ENCODE assay signal across 21 mouse cellular contexts in the genomic region with DNA sequence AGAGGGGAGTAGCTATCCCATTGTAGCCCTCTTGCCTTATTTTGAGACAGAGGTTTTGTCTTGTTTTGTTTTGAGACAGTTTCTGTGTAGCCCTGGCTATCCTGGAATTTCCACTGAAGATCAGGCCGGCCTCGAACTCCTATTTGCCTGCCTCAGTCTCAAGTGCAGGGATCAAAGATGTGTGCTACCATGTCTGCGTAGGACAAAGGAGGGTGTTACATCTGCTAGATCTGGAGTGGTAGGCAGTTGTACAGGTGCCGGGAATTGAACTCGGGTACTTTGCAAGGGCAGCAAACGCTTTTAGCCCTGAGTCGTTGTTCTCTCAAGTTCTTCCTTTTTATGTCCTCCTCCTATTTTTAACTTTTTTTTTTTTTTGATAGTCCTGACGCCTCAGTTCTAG. TPM values are rescaled to one million over a fixed set of nuclear protein-coding genes. Genes with fewer than 3 reads are reported as not detected.
DNase-seq lines count a peak whose midpoint lies in the region; ATAC-seq and TF ChIP-seq lines count a peak whose summit lies in the region.
"Had no signal": no experiment of that assay in that cellular context is flagged by ENCODE, and none has a peak within 500 bp of the region (broad histone marks: within the 10 kb centered on the region; RNA-seq: fewer than 3 reads in every experiment).

No protein-coding gene starts in this region.

- no peaks in the 10 kb centered on the region for H3K9me3 ChIP-seq in liver, embryonic 12.5 days (replicated peaks)
- H3K9me3 ChIP-seq in liver, postnatal 0 days (ENCODE audit: low read length), result no peaks in the 10 kb centered on the region
- H3K9me3 ChIP-seq: embryonic facial prominence, embryonic 10.5 days; embryonic facial prominence, embryonic 12.5 days; forebrain, embryonic 13.5 days; forebrain, embryonic 15.5 days had no signal

- H3K4me1 ChIP-seq in liver, adult 2 months (ENCODE audit: control insufficient read depth, insufficient read depth, low read length), result peaks cover 42% of the 10 kb centered on the region
- H3K4me1 ChIP-seq in liver, embryonic 12.5 days, result peaks cover 17% of the 10 kb centered on the region
- H3K4me1 ChIP-seq in liver, postnatal 0 days (ENCODE audit: insufficient read depth), result peaks cover 24% of the 10 kb centered on the region
- H3K4me1 ChIP-seq in brown adipose tissue, adult 24 weeks (ENCODE audit: control insufficient read depth, insufficient read depth, insufficient read length, low read length), result peaks cover 14% of the 10 kb centered on the region
- H3K4me1 ChIP-seq: forebrain, embryonic 15.5 days had no signal

- WGBS in liver, adult 2 months, result 89% methylated on average over 8 of the region's 8 CpGs
- WGBS in liver, embryonic 12.5 days (ENCODE audit: insufficient replicate concordance), result 79% methylated on average over 8 of the region's 8 CpGs
- 73% methylated on average over 8 of the region's 8 CpGs for WGBS in liver, postnatal 0 days (ENCODE audit: insufficient replicate concordance)

- H3K4me2 ChIP-seq in liver, embryonic 12.5 days, result no peak overlapping the region
- no peak overlapping the region for H3K4me2 ChIP-seq in liver, postnatal 0 days (ENCODE audit: low read depth, low read length)
- H3K4me2 ChIP-seq: embryonic facial prominence, embryonic 12.5 days; forebrain, embryonic 13.5 days; forebrain, embryonic 15.5 days had no signal

- intact Hi-C loops in left cerebral cortex, postnatal 4 days (cut with DNase I), result no loop called here

- no peaks in the 10 kb centered on the region for H3K27me3 ChIP-seq in liver, adult 2 months (ENCODE audit: control insufficient read depth, insufficient read depth, low read length)
- H3K27me3 ChIP-seq in liver, embryonic 12.5 days (replicated peaks), result no peaks in the 10 kb centered on the region
- H3K27me3 ChIP-seq in liver, postnatal 0 days (ENCODE audit: insufficient read depth, low read length), result no peaks in the 10 kb centered on the region
- H3K27me3 ChIP-seq: embryonic facial prominence, embryonic 12.5 days; forebrain, embryonic 13.5 days; forebrain, embryonic 15.5 days; Patski had no signal

- peak overlapping the region; percentile 57; the same call in 1 of the 2 replicates for H3K27ac ChIP-seq in liver, adult 2 months (replicated peaks; ENCODE audit: insufficient read depth, low read depth, low read length)
- no peak overlapping the region for H3K27ac ChIP-seq in liver, embryonic 12.5 days
- peak overlapping the region; percentile 64 for H3K27ac ChIP-seq in liver, postnatal 0 days (ENCODE audit: low read depth)
- peak overlapping the region; percentile 79 for H3K27ac ChIP-seq in brown adipose tissue, adult 24 weeks (replicated peaks; ENCODE audit: low read depth, low read length)
- H3K27ac ChIP-seq: embryonic facial prominence, embryonic 10.5 days; embryonic facial prominence, embryonic 12.5 days; forebrain, embryonic 13.5 days; forebrain, embryonic 15.5 days had no signal

- H3K4me3 ChIP-seq in liver, adult 2 months (ENCODE audit: insufficient read depth, low read depth, low read length), result no peak overlapping the region
- no peak overlapping the region for H3K4me3 ChIP-seq in liver, embryonic 12.5 days
- H3K4me3 ChIP-seq in liver, postnatal 0 days (ENCODE audit: low read depth, low read length), result no peak overlapping the region
- no peak overlapping the region for H3K4me3 ChIP-seq in brown adipose tissue, adult 24 weeks (ENCODE audit: insufficient read depth, low read depth, low read length)
- H3K4me3 ChIP-seq: embryonic facial prominence, embryonic 10.5 days; embryonic facial prominence, embryonic 12.5 days; forebrain, embryonic 13.5 days; forebrain, embryonic 15.5 days had no signal

- no peak overlapping the region for H3K9ac ChIP-seq in liver, adult 2 months (ENCODE audit: low read depth, low read length)
- H3K9ac ChIP-seq in liver, embryonic 12.5 days, result no peak overlapping the region
- no peak overlapping the region for H3K9ac ChIP-seq in liver, postnatal 0 days (replicated peaks)
- H3K9ac ChIP-seq: embryonic facial prominence, embryonic 12.5 days; forebrain, embryonic 13.5 days; forebrain, embryonic 15.5 days; forebrain, postnatal 0 days had no signal

- no peak for DNase-seq in liver, adult 2 months (ENCODE audit: extremely low read depth, low read depth, low spot score)
- no peak for DNase-seq in liver, postnatal 0 days
- no peak for DNase-seq in liver
- no peak for DNase-seq in left cerebral cortex, postnatal 4 days
- no peak for DNase-seq in kidney, postnatal 14 days
- DNase-seq: B cell, adult 2 months; cerebellum, adult 11 months; cerebellum, adult 18-20 months; cerebellum, adult 8-10 months; cerebellum, adult 9-11 months; cerebellum, postnatal 36 days; forebrain, postnatal 0 days had no signal

- H3K36me3 ChIP-seq in liver, adult 2 months (ENCODE audit: control insufficient read depth, insufficient read depth, low read length), result peaks cover 6% of the 10 kb centered on the region; the same call in 1 of the 2 replicates
- peaks cover 39% of the 10 kb centered on the region for H3K36me3 ChIP-seq in liver, embryonic 12.5 days
- peaks cover 31% of the 10 kb centered on the region for H3K36me3 ChIP-seq in liver, postnatal 0 days (replicated peaks; ENCODE audit: insufficient read depth, low read length)
- H3K36me3 ChIP-seq: forebrain, embryonic 15.5 days had no signal

- no peak for TF ChIP-seq POLR2A in liver, adult 2 months (IDR thresholded peaks at IDR 0.05; ENCODE audit: extremely low read depth, insufficient read depth, low read length)

- ATAC-seq in liver, embryonic 12.5 days, result no peak
- no peak for ATAC-seq in liver, postnatal 0 days
- ATAC-seq: activated CD4-positive, CD25-positive, alpha-beta regulatory T cell, adult 4 months; CD4-positive, CD25-positive, alpha-beta regulatory T cell, adult 4 months; forebrain, embryonic 13.5 days; forebrain, embryonic 15.5 days; forebrain, postnatal 0 days; Patski had no signal

- no peak for TF ChIP-seq CTCF in liver, adult 2 months (IDR thresholded peaks at IDR 0.05; ENCODE audit: low read depth, low read length)
- TF ChIP-seq CTCF in liver, postnatal 0 days (IDR thresholded peaks at IDR 0.05; ENCODE audit: low read depth), result no peak

- H3K79me2 ChIP-seq in liver, adult 2 months (ENCODE audit: control insufficient read depth, insufficient read depth, low read length), result no peaks in the 10 kb centered on the region

- TF ChIP-seq EP300 in liver, postnatal 0 days (IDR thresholded peaks at IDR 0.05; ENCODE audit: low read depth), result no peak

RNA-seq across cellular contexts. Expression of a gene that starts 19.2 kb away (rescaled TPM):
- total RNA-seq in liver, adult 2 months (2014; rRNA removed), result 2.7 and 3.6 TPM in 2 replicates
- 5.5 and 6.0 TPM in 2 replicates for polyA plus RNA-seq in liver, adult 2 months (2012; rRNA removed)
- polyA plus RNA-seq in liver, embryonic 12.5 days (2016; fragmentation: Nextera tagmentation; extraction: Ambion mirVana), result 9.3 and 10.6 TPM in 2 replicates
- polyA plus RNA-seq in liver, postnatal 0 days (2015; fragmentation: Nextera tagmentation; extraction: Ambion mirVana), result 7.3 and 8.7 TPM in 2 replicates
- polyA plus RNA-seq in brown adipose tissue, adult 24 weeks (2012; ENCODE audit: insufficient read depth, insufficient read length, missing spikeins), result 10.1 and 14.5 TPM in 2 replicates
- 1 to 10 TPM; 6.8 to 7.0 TPM for total RNA-seq in left cerebral cortex, postnatal 4 days (2021)

RNA-seq across cellular contexts. Expression of a gene that starts 27.3 kb away (rescaled TPM):
- 3.8 TPM in 2 replicates for total RNA-seq in liver, adult 2 months (2014; rRNA removed)
- 1.0 and 1.4 TPM in 2 replicates for polyA plus RNA-seq in liver, adult 2 months (2012; rRNA removed)
- polyA plus RNA-seq in liver, embryonic 12.5 days (2016; fragmentation: Nextera tagmentation; extraction: Ambion mirVana), result 19.4 and 21.2 TPM in 2 replicates
- 8.0 and 10.1 TPM in 2 replicates for polyA plus RNA-seq in liver, postnatal 0 days (2015; fragmentation: Nextera tagmentation; extraction: Ambion mirVana)
- 2.1 and 3.4 TPM in 2 replicates for polyA plus RNA-seq in brown adipose tissue, adult 24 weeks (2012; ENCODE audit: insufficient read depth, insufficient read length, missing spikeins)
- total RNA-seq in left cerebral cortex, postnatal 4 days (2021), result 10 to 100 TPM; 10.0 to 12.2 TPM

RNA-seq across cellular contexts. Expression of a gene that starts 42.4 kb away (rescaled TPM):
- total RNA-seq in liver, adult 2 months (2014; rRNA removed), result 59.5 and 87.1 TPM in 2 replicates
- polyA plus RNA-seq in liver, adult 2 months (2012; rRNA removed), result 25.9 and 26.2 TPM in 2 replicates
- 2,000 and 2,061 TPM in 2 replicates for polyA plus RNA-seq in liver, embryonic 12.5 days (2016; fragmentation: Nextera tagmentation; extraction: Ambion mirVana)
- polyA plus RNA-seq in liver, postnatal 0 days (2015; fragmentation: Nextera tagmentation; extraction: Ambion mirVana), result 935 and 945 TPM in 2 replicates
- polyA plus RNA-seq in brown adipose tissue, adult 24 weeks (2012; ENCODE audit: insufficient read depth, insufficient read length, missing spikeins), result 42.9 and 57.3 TPM in 2 replicates
- 100 to 1,000 TPM; 652 to 682 TPM for total RNA-seq in left cerebral cortex, postnatal 4 days (2021)

RNA-seq across cellular contexts. Expression of a gene that starts 44.3 kb away (rescaled TPM):
- total RNA-seq in liver, adult 2 months (2014; rRNA removed), result 17.0 and 26.1 TPM in 2 replicates
- 9.7 and 10.4 TPM in 2 replicates for polyA plus RNA-seq in liver, adult 2 months (2012; rRNA removed)
- 143 and 148 TPM in 2 replicates for polyA plus RNA-seq in liver, embryonic 12.5 days (2016; fragmentation: Nextera tagmentation; extraction: Ambion mirVana)
- 70.7 and 71.5 TPM in 2 replicates for polyA plus RNA-seq in liver, postnatal 0 days (2015; fragmentation: Nextera tagmentation; extraction: Ambion mirVana)
- 62.3 and 81.0 TPM in 2 replicates for polyA plus RNA-seq in brown adipose tissue, adult 24 weeks (2012; ENCODE audit: insufficient read depth, insufficient read length, missing spikeins)
- total RNA-seq in left cerebral cortex, postnatal 4 days (2021), result 10 to 100 TPM; 83.6 to 83.7 TPM

Comparison
In these comparisons a context has a peak if more than half of its experiments do, and no peak if none do; other contexts are left out.
1. RNA of a gene that starts 42.4 kb away (polyA plus RNA-seq): 2,000 to 2,061 TPM in liver, embryonic 12.5 days and 935 to 945 TPM in liver, postnatal 0 days; 42.9 to 57.3 TPM in brown adipose tissue, adult 24 weeks and 25.9 to 26.2 TPM in liver, adult 2 months; every median in the first group is over 10 times any median in the second.